Mouse (Mus musculus): Measurements from ENCODE around the gene Zfp592.

The Zfp592 gene

DNA sequence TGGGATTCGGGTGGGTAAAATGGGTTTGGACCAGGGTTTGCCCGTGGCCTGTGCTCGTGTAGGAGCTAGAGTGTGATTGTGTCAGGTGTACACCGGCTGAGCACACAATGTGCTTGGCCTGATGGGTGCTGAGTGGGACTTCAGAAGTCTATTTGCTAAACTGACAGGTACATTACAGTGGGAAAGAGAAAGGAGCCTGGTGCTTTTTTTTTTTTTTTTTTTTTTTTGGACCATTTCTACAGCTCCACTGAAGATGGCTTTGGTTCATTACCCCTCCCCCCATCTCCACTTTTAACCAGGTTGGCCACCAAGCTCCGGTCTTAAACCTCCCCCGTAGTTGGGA, 1.2 kb downstream of the Zfp592 start:
- peak in 1 of 2 experiments; percentile 27 for DNase-seq

- DNase-seq, result no peak
Observed at GRCm38 (mm10) chr7:80995266-80996146, 2.0 kb downstream of the Zfp592 start.

DNA sequence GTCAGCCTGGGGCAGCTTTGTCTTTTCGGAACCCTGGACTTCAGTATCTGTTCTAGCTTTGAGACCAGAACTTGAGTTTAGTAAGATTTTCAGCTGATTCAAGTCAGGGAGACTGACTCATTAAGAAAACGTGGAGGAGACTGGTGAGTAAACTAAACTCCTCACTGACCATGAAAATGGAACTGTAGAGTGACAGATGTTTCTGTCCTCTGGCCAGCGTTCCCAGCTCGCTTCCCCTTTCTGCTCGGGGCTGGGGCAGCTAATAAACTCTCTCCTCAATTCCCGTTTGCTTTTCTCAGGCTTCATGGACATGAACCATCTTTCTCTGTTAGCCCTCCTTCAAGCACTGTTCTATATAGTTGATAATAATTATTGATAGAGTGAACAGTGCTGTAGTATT, 4.3 kb downstream of the Zfp592 start:
- DNase-seq, result no peak

GRCm38 (mm10) chr7:80999536-80999935, 6.1 kb downstream of the Zfp592 start:
- DNase-seq, result no peak

DNA sequence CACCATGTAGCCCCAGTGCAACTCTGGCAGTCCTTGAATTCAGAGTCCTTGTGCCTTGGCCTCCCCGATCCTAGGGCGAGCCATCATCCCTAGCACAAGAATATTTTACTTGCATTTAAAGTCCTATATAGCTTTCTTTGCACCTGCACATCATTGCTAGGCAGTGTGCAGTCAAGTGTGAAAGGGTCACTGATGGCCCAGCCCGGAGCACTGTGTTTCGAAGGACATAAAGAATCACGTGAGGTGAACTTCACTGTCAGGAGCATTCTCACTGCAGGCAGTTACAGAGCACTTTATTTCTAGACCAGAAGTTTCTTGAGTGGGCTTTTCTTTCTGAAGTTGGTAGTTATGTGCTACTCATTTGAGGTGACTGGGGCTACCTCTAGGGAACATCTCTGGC, 8.4 kb downstream of the Zfp592 start:
- no peak for DNase-seq

- DNase-seq, result no peak
Observed at GRCm38 (mm10) chr7:81004556-81005079, 11.1 kb downstream of the Zfp592 start.

DNA sequence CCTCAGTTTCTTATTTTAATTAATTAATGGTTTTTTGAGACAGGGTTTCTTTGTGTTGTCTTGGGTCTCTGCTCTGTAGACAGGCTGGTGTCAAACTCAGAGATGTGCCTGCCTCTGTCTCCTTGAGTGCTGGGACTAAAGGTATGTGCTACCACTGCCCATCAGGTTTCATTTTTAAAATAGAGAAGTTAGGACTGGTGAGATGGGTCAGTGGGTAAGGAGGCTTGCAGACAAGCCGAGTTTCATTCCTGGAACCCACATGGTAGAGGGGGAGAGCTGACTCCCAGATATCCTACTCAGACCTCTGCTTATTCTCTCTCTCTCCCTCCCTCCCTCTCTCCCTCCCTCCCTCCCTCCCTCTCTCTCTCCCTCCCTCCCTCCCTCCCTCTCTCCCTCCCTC, 12.5 kb downstream of the Zfp592 start:
- DNase-seq, result no peak

GRCm38 (mm10) chr7:81008285-81008684, 14.8 kb downstream of the Zfp592 start:
- DNase-seq, result no peak

- DNase-seq, result peak; percentile 49 to 74
Observed at GRCm38 (mm10) chr7:81011576-81011975, 18.1 kb downstream of the Zfp592 start.

DNA sequence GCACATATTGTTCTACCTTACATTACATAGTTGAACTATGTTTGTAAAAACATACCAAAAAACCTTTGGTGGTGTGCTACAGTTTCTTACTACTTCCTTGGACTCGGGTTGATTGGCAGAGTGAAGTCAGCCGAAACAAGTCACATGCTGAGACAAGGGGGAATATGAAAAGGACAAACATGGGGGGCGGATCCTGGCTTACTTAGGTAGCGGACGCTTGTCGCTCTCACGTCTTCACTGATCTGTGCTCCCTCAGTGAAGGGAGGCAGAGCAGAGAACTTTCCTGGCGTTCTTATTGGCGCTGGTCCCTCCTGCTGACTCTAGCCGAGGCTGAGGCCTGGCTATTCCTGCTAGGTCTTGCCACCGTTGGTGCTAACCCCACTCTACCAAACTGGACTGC, 26.8 kb downstream of the Zfp592 start:
- no peak for DNase-seq

DNA sequence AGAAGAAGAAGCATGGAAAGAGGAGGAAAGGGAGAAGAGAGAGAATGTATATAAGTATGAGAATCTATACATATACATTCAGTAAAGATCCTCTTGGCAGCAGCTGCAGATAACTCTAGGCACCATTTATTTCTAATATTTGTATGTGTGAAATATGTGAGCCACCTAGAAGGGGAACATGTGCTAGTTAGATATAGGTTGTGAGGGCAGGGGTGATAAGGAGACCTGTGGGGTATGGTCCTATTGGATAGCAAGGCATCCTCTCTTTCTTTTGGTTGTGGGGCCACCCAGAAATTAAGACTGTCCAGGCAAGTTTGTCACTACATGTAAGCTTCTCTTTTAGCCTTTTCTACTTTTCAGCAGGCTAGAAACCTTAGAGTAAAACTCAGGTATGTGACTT, 29.2 kb downstream of the Zfp592 start:
- DNase-seq, result no peak

DNA sequence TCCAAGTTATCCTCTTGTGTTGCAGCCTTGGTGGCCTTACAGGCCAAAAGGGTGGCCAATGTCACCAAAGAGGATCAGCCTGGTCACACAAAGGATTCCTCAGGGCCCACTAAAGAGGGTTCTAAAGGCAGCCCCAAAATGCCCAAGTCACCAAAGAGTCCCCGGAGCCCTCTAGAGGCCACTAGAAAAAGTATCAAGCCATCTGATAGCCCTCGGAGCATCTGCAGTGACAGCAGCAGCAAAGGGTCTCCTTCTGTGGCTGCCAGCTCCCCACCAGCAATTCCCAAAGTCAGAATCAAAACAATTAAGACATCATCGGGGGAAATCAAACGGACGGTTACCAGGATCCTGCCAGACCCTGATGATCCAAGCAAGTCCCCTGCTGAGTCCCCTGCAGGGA, 30.6 kb downstream of the Zfp592 start:
- DNase-seq, result peak; percentile 32 to 35

GRCm38 (mm10) chr7:81024651-81025050, 31.2 kb downstream of the Zfp592 start:
- DNase-seq, result peak; percentile 66 to 71

DNA sequence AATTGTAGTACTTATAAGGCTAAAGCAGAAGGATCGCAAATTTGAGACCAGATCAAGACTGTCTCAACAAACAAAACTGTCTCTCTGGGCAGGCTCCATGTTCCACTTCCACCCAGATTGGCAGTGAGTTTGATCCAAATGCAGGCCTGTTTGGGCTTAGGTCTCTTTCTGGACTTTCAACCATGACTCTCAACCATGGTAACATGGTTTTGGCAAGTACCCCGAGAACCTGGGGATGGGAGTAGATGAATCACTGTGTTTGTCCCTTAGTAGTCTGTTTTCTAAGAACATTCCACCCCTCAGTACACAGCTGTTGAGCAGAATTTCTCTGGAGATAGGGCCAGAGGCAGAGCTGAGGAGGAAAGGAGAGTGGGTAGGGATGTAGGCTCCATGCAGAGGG, 32.3 kb downstream of the Zfp592 start:
- DNase-seq, result no peak

- DNase-seq, result peak in 1 of 2 experiments; percentile 36
Observed at GRCm38 (mm10) chr7:81039711-81040110, 46.2 kb downstream of the Zfp592 start.

GRCm38 (mm10) chr7:81043023-81043620, 49.6 kb downstream of the Zfp592 start:
- DNase-seq, result no peak

DNA sequence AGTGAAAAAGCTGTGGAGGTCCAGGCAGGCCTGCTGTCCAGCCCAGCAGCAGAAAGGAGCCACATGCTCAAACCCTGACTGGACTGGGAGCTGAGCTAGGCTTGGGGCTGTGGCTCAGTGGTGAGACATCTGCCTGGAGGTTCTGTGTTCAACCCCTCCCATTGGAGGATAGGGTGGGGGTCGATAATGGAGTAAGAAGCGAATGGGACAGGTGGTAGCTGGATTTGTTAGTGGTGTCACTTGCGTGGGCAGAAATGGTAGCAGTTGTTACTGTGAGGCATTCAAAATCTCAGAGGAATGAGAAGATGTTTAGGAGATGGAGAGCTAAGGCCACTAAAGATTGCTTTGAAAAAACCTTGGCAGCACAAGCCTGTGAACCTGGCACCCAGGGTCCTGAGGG, 54.4 kb downstream of the Zfp592 start:
- no peak for DNase-seq

DNA sequence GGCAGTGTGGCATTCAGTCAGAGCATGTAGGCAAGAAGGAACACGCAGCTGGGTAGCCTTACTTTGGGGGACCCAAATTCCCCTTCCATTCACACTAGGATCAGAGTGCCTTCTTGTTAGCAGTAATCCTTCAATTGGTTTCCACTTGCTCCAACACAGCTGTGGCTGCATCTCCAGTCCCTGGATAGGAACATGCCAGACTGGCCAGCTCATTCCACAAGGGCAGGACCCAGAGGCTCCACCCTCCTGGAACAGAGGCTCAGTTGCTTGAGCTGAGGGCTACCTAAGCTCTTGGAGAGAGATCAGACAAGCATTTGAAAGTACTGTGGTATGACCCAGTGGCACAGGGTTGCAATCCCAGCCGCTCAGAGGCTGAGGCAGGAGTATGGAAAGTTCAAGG, 55.0 kb downstream of the Zfp592 start:
- DNase-seq, result no peak

- peak in 1 of 2 experiments; percentile 18 for DNase-seq
Observed at GRCm38 (mm10) chr7:81049966-81050365, 56.5 kb downstream of the Zfp592 start.

DNA sequence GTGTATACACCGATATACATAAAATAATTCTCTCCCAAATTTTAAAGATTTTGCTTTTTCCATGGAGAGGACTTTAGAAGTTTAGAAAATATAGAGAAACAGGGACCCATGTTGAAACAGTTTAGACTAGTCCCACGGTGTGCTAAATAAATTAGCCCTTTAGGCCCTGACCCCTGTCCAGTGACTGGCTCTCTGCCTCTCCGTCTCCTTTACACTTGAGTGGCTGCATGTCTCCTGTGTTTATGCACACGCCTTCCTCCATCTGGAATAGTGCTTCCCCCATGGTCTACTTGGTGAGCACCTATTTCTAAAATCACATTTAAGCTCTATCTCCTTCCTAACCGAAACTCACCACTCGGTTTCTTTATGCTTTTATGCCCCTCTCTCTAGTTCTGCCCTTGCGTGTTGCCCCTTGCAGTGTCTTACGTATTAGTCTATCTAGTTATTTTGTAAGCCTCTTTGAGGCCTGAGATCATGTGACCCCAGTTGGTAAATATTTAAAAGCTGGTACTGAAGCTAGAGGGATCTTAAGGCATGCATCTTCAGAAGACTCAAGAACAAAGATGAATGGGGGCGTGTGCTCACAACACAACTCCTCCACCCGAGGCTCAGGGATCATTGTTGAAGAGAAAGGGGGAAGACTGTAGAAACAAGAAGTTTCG, 62.4 kb downstream of the Zfp592 start:
- DNase-seq, result no peak

DNA sequence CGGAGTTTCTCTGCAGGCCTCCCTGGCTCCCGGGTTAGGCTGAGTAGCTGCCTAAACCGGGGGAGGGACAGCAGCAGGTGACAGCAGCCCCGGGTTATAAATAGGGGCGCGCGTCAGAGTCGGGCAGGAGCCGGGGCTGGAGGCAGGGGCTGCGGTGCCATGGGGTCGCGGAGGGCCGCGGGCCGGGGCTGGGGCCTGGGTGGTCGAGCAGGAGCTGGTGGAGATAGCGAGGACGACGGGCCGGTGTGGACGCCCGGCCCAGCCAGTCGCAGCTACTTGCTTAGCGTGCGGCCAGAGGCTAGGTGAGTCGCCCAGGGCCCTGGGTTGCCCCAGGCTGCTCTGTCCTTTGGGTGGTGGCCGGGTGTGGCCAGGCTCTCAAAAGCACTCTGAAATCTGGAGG, 64.0 kb downstream of the Zfp592 start, which contains the start of gene Alpk3:
Gene Alpk3, plus strand, starts transcription at position 130 of the 400 bp plus-strand sequence.
- no peak for DNase-seq

DNA sequence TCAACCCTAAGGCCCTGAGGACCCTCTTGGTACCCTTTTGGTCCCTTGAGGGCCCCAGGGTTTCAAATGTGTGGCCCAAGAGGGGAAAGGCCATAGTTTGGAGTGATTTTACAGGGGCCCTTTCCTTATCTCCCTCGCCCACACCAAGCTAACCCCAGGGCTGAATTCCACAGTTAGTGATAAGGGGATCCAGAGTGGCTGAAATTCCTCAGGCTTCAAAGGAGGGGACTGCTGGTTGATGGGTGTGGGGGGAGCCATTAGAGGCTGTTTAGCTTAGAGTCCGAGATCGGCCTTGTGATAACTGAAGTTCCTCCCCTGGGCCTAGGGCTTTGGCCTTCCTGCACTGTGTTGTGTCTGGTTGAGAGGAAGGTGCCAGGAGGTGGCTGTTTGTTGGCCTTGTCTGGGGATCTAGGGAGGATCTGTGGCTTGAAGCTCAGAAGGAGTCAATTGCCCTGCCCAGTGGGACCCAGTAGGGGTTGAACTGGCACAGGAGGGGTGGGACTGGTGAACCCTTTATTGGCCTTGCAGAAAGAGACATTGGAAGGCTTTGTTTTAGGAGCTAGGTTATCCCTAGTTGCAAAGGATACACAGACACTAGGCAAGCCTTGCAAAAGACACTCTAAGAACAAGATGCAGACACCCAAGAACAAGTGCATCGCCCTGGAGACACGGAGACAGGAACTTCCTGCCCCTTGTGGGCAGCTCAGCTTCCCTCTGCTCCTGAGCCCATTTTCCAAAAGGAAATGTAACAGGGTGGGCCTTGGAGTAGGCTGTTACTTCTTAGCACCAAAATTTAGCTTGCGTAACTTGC, 64.6 kb downstream of the Zfp592 start:
- DNase-seq, result no peak

- DNase-seq, result no peak
Observed at GRCm38 (mm10) chr7:81058712-81059154, 65.3 kb downstream of the Zfp592 start.
